Mouse (Mus musculus) limb, embryonic 13.5 days (tissue): ENCODE data around the gene Ube3c. TPM values are rescaled to one million over a fixed set of nuclear protein-coding genes. Genes with fewer than 3 reads are reported as not detected.
"Not testable (repeated sequence)": the region's sequence is repeated elsewhere in the genome, so short reads cannot be mapped to it uniquely, and the experiment has no call there.

Experiments
- ATAC-seq: fragments of 200-750 bp; cut with Nextera tagmentation; 2 replicates; pipeline ENCODE4 v1.8.0; 2017; ENCODE audit warnings: low read depth, moderate number of reproducible peaks, moderate TSS enrichment; ENCODE audit not compliant: low FRiP score
- H3K27ac ChIP-seq: fragments of 300-500 bp; sonication (generic); 2 replicates; pipeline ENCODE4 v1.5.1; 2015; ENCODE audit warnings: inconsistent platforms, mild to moderate bottlenecking, moderate library complexity
- H3K27me3 ChIP-seq: fragments of 300-500 bp; sonication (generic); 2 replicates; pipeline ENCODE4 v1.6.1; 2015; ENCODE audit warnings: mild to moderate bottlenecking, inconsistent platforms
- H3K36me3 ChIP-seq: fragments of 300-500 bp; sonication (generic); 2 replicates; pipeline ENCODE4 v1.6.1; 2015; ENCODE audit warnings: inconsistent platforms, mild to moderate bottlenecking, moderate library complexity
- H3K4me1 ChIP-seq: fragments of 300-500 bp; sonication (generic); 2 replicates; pipeline ENCODE4 v1.6.1; 2015; ENCODE audit warnings: inconsistent platforms
- H3K4me2 ChIP-seq: fragments of 300-500 bp; sonication (generic); replicated peaks from 2 replicates; pipeline ENCODE4 v1.6.1; 2015; ENCODE audit warnings: inconsistent platforms, mild to moderate bottlenecking, moderate library complexity
- H3K4me3 ChIP-seq: fragments of 300-500 bp; sonication (generic); 2 replicates; pipeline ENCODE4 v1.5.1; 2015; ENCODE audit warnings: moderate library complexity, mild to moderate bottlenecking, inconsistent platforms
- H3K9ac ChIP-seq: fragments of 300-500 bp; sonication (generic); 2 replicates; pipeline ENCODE4 v1.6.1; 2015; ENCODE audit warnings: mild to moderate bottlenecking, inconsistent platforms
- H3K9me3 ChIP-seq: fragments of 300-500 bp; sonication (generic); 2 replicates; pipeline ENCODE4 v1.6.1; 2016; ENCODE audit warnings: inconsistent platforms
- WGBS: fragments of 180-500 bp; shearing (Covaris S2); methylation state at CpG from one replicate; pipeline ENCODE4 v1.1.7; 2015; 5-methylcytosine and 5-hydroxymethylcytosine counted together
- polyA plus RNA-seq: library from polyadenylated mRNA; unstranded; fragments of >200 nt; fragmentation: Nextera tagmentation; extraction: Ambion mirVana; gene quantifications from 2 replicates; pipeline ENCODE4 v1.2.1, GENCODE M21; 2015

The Ube3c gene
- polyA plus RNA-seq, 1 experiment from 2014 or later, result 24.6 TPM

GRCm38 (mm10) chr5:29629941-29630340 lies 60.9 kb downstream of the Ube3c start:
- Histone ChIP-seq H3K27ac (no peak overlapping the region), H3K4me3 (no peak overlapping the region), H3K9me3 (no peaks in the 10 kb centered on the region), H3K4me2 (no peak overlapping the region), H3K27me3 (no peaks in the 10 kb centered on the region), H3K9ac (no peak overlapping the region), H3K36me3 (peaks cover 52% of the 10 kb centered on the region), H3K4me1 (no peaks in the 10 kb centered on the region)
- ATAC-seq, result no peak
- WGBS, result 93% methylated on average over 2 of the region's 2 CpGs

- Histone ChIP-seq H3K9me3 (no peaks in the 10 kb centered on the region), H3K36me3 (peaks cover 54% of the 10 kb centered on the region), H3K4me3 (no peak overlapping the region), H3K9ac (no peak overlapping the region), H3K4me1 (no peaks in the 10 kb centered on the region), H3K27me3 (no peaks in the 10 kb centered on the region), H3K4me2 (no peak overlapping the region), H3K27ac (no peak overlapping the region)
- 77% methylated on average over 3 of the region's 3 CpGs for WGBS
- ATAC-seq, result no peak
Observed at GRCm38 (mm10) chr5:29631711-29632110, 62.7 kb downstream of the Ube3c start.

DNA sequence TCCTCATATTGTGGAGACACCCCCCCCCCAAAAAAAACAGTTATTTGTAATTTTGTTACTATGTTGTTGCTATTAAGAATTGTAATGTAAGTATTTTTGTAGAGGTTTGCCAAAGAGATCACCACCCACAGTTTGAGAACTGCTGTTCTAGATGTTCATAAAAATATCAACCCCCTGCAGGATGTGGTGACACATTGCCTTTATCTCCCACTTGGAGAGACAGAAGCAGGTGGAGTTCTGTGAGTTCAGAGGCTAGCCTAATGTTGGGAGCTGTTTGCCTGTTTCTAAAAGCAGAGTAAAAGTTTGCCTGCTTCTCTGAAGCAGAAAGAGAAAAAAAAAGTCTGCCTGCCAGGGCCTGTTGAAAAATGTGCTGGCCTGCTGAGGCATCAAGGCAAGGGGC lies 67.3 kb downstream of the Ube3c start:
- Histone ChIP-seq H3K27ac (no peak overlapping the region), H3K4me1 (no peaks in the 10 kb centered on the region), H3K27me3 (no peaks in the 10 kb centered on the region), H3K4me2 (no peak overlapping the region), H3K9ac (no peak overlapping the region), H3K9me3 (no peaks in the 10 kb centered on the region), H3K4me3 (no peak overlapping the region), H3K36me3 (peaks cover 69% of the 10 kb centered on the region)
- no peak for ATAC-seq

DNA sequence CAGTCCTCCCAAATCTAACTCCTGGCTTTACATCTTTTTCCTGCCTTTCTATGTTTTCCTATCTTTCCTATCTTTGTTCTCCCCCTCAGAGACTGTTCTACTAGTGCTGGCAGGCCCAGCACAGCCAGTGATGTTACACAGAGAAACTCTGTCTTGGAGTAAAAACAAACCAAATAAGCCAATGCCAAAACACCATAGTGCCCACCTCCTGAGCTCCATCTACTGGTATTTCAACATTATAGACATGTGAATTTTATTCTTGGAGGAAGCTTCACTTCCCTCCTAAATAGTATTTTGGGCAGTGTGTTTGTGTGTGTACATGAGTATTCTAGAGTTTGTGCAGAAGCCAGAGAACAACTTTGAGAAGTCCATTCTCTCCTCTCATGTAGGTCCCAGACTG lies 67.8 kb downstream of the Ube3c start:
- no peak overlapping the region for H3K9ac ChIP-seq
- peaks cover 64% of the 10 kb centered on the region for H3K36me3 ChIP-seq
- no peak overlapping the region for H3K27ac ChIP-seq
- no peak overlapping the region for H3K4me2 ChIP-seq
- no peaks in the 10 kb centered on the region for H3K27me3 ChIP-seq
- no peaks in the 10 kb centered on the region for H3K9me3 ChIP-seq
- H3K4me3 ChIP-seq, result no peak overlapping the region
- no peak for ATAC-seq
- H3K4me1 ChIP-seq, result no peaks in the 10 kb centered on the region

- H3K4me3 ChIP-seq, result no peak overlapping the region
- no peaks in the 10 kb centered on the region for H3K9me3 ChIP-seq
- no peak overlapping the region for H3K9ac ChIP-seq
- H3K27me3 ChIP-seq, result no peaks in the 10 kb centered on the region
- H3K4me2 ChIP-seq, result no peak overlapping the region
- no peak overlapping the region for H3K27ac ChIP-seq
- no peaks in the 10 kb centered on the region for H3K4me1 ChIP-seq
- 91% methylated on average over 7 of the region's 7 CpGs for WGBS
- ATAC-seq, result no peak
- H3K36me3 ChIP-seq, result peaks cover 42% of the 10 kb centered on the region
Observed at GRCm38 (mm10) chr5:29641124-29641884, 72.3 kb downstream of the Ube3c start.

- Histone ChIP-seq H3K4me3 (no peak overlapping the region), H3K9me3 (no peaks in the 10 kb centered on the region), H3K9ac (no peak overlapping the region), H3K27ac (no peak overlapping the region), H3K27me3 (no peaks in the 10 kb centered on the region), H3K4me2 (no peak overlapping the region), H3K36me3 (peaks cover 46% of the 10 kb centered on the region), H3K4me1 (no peaks in the 10 kb centered on the region)
- ATAC-seq, result no peak
Observed at GRCm38 (mm10) chr5:29651696-29652095, 82.7 kb downstream of the Ube3c start.

- peaks cover 54% of the 10 kb centered on the region for H3K36me3 ChIP-seq
- no peaks in the 10 kb centered on the region for H3K27me3 ChIP-seq
- no peak overlapping the region for H3K4me2 ChIP-seq
- ATAC-seq, result no peak
- no peak overlapping the region for H3K9ac ChIP-seq
- H3K9me3 ChIP-seq, result no peaks in the 10 kb centered on the region
- no peak overlapping the region for H3K27ac ChIP-seq
- no peak overlapping the region for H3K4me3 ChIP-seq
- 91% methylated on average over 3 of the region's 3 CpGs for WGBS
- no peaks in the 10 kb centered on the region for H3K4me1 ChIP-seq
Observed at GRCm38 (mm10) chr5:29657590-29658339, 88.7 kb downstream of the Ube3c start.

GRCm38 (mm10) chr5:29661246-29661645 lies 92.2 kb downstream of the Ube3c start:
- H3K4me1 ChIP-seq, H3K9ac ChIP-seq, H3K9me3 ChIP-seq, H3K27me3 ChIP-seq, H3K27ac ChIP-seq, H3K4me3 ChIP-seq, H3K4me2 ChIP-seq, ATAC-seq: not testable (repeated sequence)
- WGBS, result 86% methylated on average over 4 of the region's 4 CpGs
- peaks cover 74% of the 10 kb centered on the region for H3K36me3 ChIP-seq

- 87% methylated on average over 2 of the region's 2 CpGs for WGBS
- Histone ChIP-seq H3K9me3 (no peaks in the 10 kb centered on the region), H3K9ac (no peak overlapping the region), H3K4me1 (no peaks in the 10 kb centered on the region), H3K27me3 (no peaks in the 10 kb centered on the region), H3K27ac (no peak overlapping the region), H3K36me3 (peaks cover 68% of the 10 kb centered on the region), H3K4me3 (no peak overlapping the region), H3K4me2 (no peak overlapping the region)
- ATAC-seq, result no peak
Observed at GRCm38 (mm10) chr5:29665391-29665790, 96.3 kb downstream of the Ube3c start.

DNA sequence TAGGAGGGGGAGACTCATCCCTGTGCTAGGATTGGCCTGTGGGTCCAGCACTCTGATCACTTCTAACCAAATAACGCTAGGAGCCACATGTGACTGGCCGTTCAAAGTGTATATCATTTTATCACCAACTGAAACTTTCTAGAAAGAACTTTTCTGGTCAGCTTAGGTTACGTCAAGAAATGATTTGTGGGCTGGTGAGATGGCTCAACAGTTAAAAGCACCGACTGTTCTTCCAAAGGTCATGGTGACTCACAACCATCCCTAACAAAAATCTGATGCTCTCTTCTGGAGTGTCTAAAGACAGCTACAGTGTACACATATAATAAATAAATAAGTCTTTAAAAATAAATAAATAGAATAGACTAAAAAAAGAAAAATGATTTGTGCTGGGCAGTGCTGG lies 103.5 kb downstream of the Ube3c start:
- Histone ChIP-seq H3K36me3 (peaks cover 87% of the 10 kb centered on the region), H3K27ac (no peak overlapping the region), H3K4me1 (no peaks in the 10 kb centered on the region), H3K9ac (no peak overlapping the region), H3K9me3 (no peaks in the 10 kb centered on the region), H3K4me3 (no peak overlapping the region), H3K27me3 (no peaks in the 10 kb centered on the region), H3K4me2 (no peak overlapping the region)
- ATAC-seq, result no peak
- WGBS, result 89% methylated on average over 4 of the region's 4 CpGs

GRCm38 (mm10) chr5:29674305-29674704 lies 105.3 kb downstream of the Ube3c start:
- no peak for ATAC-seq
- no peak overlapping the region for H3K4me3 ChIP-seq
- no peak overlapping the region for H3K4me2 ChIP-seq
- H3K27ac ChIP-seq, result no peak overlapping the region
- H3K36me3 ChIP-seq, result peaks cover 76% of the 10 kb centered on the region
- WGBS, result 92% methylated on average over 4 of the region's 4 CpGs
- no peaks in the 10 kb centered on the region for H3K27me3 ChIP-seq
- H3K9me3 ChIP-seq, result no peaks in the 10 kb centered on the region
- no peaks in the 10 kb centered on the region for H3K4me1 ChIP-seq
- H3K9ac ChIP-seq, result no peak overlapping the region

- Histone ChIP-seq H3K4me2 (no peak overlapping the region), H3K36me3 (peaks cover 65% of the 10 kb centered on the region), H3K9me3 (no peaks in the 10 kb centered on the region), H3K4me3 (no peak overlapping the region), H3K27me3 (no peaks in the 10 kb centered on the region), H3K27ac (no peak overlapping the region), H3K9ac (no peak overlapping the region), H3K4me1 (no peaks in the 10 kb centered on the region)
- WGBS, result 90% methylated on average over 3 of the region's 3 CpGs
- ATAC-seq, result no peak
Observed at GRCm38 (mm10) chr5:29676445-29676844, 107.4 kb downstream of the Ube3c start.

DNA sequence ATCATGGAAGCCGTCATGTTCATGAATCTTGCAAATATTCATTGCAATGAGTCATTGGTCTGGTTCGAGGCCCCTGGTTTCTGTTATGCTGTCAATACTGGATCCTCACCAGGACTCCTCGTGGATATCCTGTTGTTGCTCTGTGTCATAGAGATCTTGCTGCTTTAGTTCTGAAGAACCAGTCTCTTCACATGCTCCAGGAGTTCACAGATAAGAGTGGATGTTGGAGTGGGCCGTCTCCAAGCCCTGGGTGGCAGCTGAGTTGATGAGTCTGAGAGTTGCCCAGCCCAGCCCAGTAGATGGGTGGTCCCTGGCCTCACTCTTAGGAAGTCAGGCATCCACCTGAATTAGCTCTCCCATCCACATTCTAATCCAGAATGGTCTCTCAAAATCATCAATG lies 116.0 kb downstream of the Ube3c start:
- Histone ChIP-seq H3K9me3 (no peaks in the 10 kb centered on the region), H3K4me2 (no peak overlapping the region), H3K9ac (no peak overlapping the region), H3K36me3 (peaks cover 5% of the 10 kb centered on the region; the same call in 1 of the 2 replicates), H3K27me3 (no peaks in the 10 kb centered on the region), H3K4me3 (no peak overlapping the region), H3K27ac (no peak overlapping the region), H3K4me1 (no peaks in the 10 kb centered on the region)
- 84% methylated on average over 4 of the region's 4 CpGs for WGBS
- ATAC-seq, result no peak
